Mouse (Mus musculus): Measurements from ENCODE around the gene Lhcgr. TPM values are rescaled to one million over a fixed set of nuclear protein-coding genes. Genes with fewer than 3 reads are reported as not detected.

Gene Lhcgr
- polyA plus RNA-seq, 1 experiment from 2014 or later = not detected

- DNase-seq (ENCODE audit: low spot score) = no peak
Measured at GRCm38 (mm10) chr17:88706231-88706649, 85.5 kb downstream of the Lhcgr start.

DNA sequence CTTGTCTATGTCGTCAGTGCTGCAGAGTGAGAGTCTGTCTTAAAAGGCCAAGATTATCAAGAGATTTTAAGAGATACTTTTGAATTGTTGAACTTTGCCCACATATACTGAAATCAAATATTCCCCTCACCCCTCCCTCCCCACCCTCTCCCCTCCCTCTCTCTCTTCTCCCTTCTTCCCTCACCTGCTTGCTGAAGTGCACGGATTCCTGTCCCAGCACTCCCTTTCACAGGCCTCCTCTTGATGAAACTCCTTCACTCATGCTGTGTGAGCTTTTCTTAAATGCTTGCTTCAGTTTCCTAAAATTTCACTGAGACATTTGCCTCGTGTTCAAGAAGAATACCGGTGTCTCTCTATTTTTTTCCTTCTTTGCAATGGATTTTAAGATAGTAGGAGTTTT, 88.7 kb downstream of the Lhcgr start:
- no peak for DNase-seq (ENCODE audit: low spot score)

- no peak for DNase-seq (ENCODE audit: low spot score)
Measured at GRCm38 (mm10) chr17:88702345-88702744, 89.4 kb downstream of the Lhcgr start.

- no peak for DNase-seq (ENCODE audit: low spot score)
Measured at GRCm38 (mm10) chr17:88700901-88701300, 90.9 kb downstream of the Lhcgr start.

- no peak for DNase-seq (ENCODE audit: low spot score)
Measured at GRCm38 (mm10) chr17:88696656-88697333, 95.0 kb downstream of the Lhcgr start.

DNA sequence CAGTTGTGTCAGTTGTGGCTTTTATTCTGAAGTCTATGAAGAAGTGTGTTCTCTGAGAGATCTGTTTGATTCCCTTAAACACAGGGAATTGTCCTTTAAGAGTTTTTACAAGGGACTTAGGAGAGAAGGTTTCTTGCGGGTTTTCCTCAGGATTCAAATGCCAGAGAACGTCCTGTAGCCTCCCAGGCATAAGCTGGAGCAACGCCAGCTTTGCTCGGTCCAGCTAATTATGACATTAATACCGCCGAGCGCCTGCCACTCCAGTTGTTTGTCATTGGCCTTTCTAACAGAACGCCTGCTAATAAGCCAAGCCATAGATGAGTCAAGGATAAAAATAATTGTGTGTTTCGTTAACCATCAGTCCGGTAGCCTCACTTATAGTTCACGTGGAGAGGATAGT, 103.6 kb downstream of the Lhcgr start:
- DNase-seq (ENCODE audit: low spot score) = no peak

GRCm38 (mm10) chr17:88675310-88676309, 116.2 kb downstream of the Lhcgr start:
- DNase-seq (ENCODE audit: low spot score) = no peak

DNA sequence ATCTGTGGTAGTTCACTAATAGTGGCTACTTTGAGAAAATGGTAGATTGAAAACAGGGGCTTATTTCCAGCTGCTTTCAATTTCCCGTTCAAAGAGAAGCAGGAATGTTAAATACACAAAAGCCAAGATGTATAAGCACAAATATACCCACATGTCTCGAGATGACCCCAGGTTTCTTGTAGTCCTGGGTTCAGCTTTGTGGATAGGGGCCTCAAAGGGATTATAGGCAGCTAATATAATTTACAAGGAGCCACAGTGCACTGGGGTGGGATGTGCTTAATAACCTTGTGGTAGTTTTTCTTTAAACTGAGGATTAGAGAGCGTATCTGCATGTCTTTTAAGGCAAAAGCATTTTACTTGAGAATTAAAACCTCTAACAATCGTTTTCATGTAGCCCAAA, 121.0 kb downstream of the Lhcgr start:
- DNase-seq (ENCODE audit: low spot score) = no peak

DNA sequence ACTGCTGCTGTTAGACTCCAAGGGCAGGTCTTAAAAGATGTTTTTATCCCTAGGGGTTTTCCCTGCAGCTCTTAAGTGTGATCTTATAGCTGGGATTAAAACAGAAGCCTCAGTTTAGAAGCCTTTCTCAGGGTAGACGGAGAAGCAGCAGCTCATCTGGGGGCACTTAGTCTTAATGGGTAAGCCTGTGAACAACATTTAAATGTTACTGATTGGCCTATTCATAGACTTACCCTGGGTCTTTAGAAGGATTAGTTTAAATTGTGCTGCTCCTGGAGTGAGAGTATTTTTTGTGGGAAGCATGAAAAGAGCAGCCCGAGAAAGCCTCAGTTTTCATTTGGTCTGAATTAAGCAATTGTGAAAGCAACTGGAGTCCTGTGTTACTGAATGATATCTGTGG, 121.9 kb downstream of the Lhcgr start:
- DNase-seq (ENCODE audit: low spot score) = no peak

- DNase-seq (ENCODE audit: low spot score) = peak; percentile 61
Measured at GRCm38 (mm10) chr17:88668452-88668851, 123.3 kb downstream of the Lhcgr start, which contains the start of gene Gtf2a1l. TSS of gene Gtf2a1l (plus strand) at chr17:88668660.

Other genes starting within 250 kb of the Lhcgr start
- 3.4 and 3.8 TPM in 2 replicates for gene Ston1, start 194.3 kb downstream of the Lhcgr start, polyA plus RNA-seq (2015; fragmentation: Nextera tagmentation; extraction: Ambion mirVana)
- not detected in 2 replicates for gene Gtf2a1l, start 123.3 kb downstream of the Lhcgr start, polyA plus RNA-seq (2015; fragmentation: Nextera tagmentation; extraction: Ambion mirVana)